Mouse (Mus musculus) forebrain, postnatal 0 days (tissue): ENCODE measurements around the gene Rpl29. TPM values are rescaled to one million over a fixed set of nuclear protein-coding genes. Genes with fewer than 3 reads are reported as not detected.

Experiments
- ATAC-seq: fragments of 200-750 bp; cut with Nextera tagmentation; 2 replicates; pipeline ENCODE4 v1.8.0; 2017; ENCODE audit warnings: mild to moderate bottlenecking, moderate library complexity
- DNase-seq: peaks from one replicate; pipeline ENCODE4 v3.0.0-alpha.2; 2015
- H3K27ac ChIP-seq: fragments of 300-500 bp; sonication (generic); 2 replicates; pipeline ENCODE4 v1.5.1; 2014; ENCODE audit warnings: low read depth, mild to moderate bottlenecking, antibody characterized with exemption, low read length, moderate library complexity, mixed read lengths
- H3K27me3 ChIP-seq: fragments of 300-500 bp; sonication (generic); 2 replicates; pipeline ENCODE4 v1.6.1; 2014; ENCODE audit warnings: mild to moderate bottlenecking, low read length, mixed read lengths; ENCODE audit not compliant: insufficient read depth
- H3K36me3 ChIP-seq: fragments of 300-500 bp; sonication (generic); 2 replicates; pipeline ENCODE4 v1.6.1; 2014; ENCODE audit warnings: mild to moderate bottlenecking, moderate library complexity; ENCODE audit not compliant: insufficient read depth
- H3K4me1 ChIP-seq: fragments of 300-500 bp; sonication (generic); 2 replicates; pipeline ENCODE4 v1.6.1; 2014; ENCODE audit warnings: antibody characterized with exemption; ENCODE audit not compliant: insufficient read depth
- H3K4me2 ChIP-seq: fragments of 300-500 bp; sonication (generic); 2 replicates; pipeline ENCODE4 v1.6.1; 2014; ENCODE audit warnings: low read depth, mild to moderate bottlenecking, moderate library complexity
- H3K4me3 ChIP-seq: fragments of 300-500 bp; sonication (generic); 2 replicates; pipeline ENCODE4 v1.5.1; 2014; ENCODE audit warnings: low read depth, low read length, mixed read lengths
- H3K9ac ChIP-seq: fragments of 300-500 bp; sonication (generic); 2 replicates; pipeline ENCODE4 v1.6.1; 2014; ENCODE audit warnings: mild to moderate bottlenecking
- H3K9me3 ChIP-seq: fragments of 300-500 bp; sonication (generic); 2 replicates; pipeline ENCODE4 v1.6.1; 2016; ENCODE audit warnings: low read length
- CTCF ChIP-seq: sonication (generic); IDR thresholded peaks from 2 replicates; pipeline ENCODE4 v1.5.1; 2016; ENCODE audit warnings: antibody characterized with exemption, control low read depth, low read depth
- WGBS: fragments of 180-500 bp; shearing (Covaris S2); extraction: QIAGEN DNeasy Blood & Tissue Kit; methylation state at CpG from one replicate; pipeline ENCODE4 v1.1.7; 2014; 5-methylcytosine and 5-hydroxymethylcytosine counted together
- polyA plus RNA-seq: library from polyadenylated mRNA; unstranded; fragments of >200 nt; fragmentation: Nextera tagmentation; extraction: Ambion mirVana; gene quantifications from 2 replicates; pipeline ENCODE4 v1.2.1, GENCODE M21; 2015
- total RNA-seq: library from RNA; depleted of rRNA; stranded (reverse); fragments of >200 nt; gene quantifications from 2 replicates; pipeline ENCODE4 v1.2.3, GENCODE M21; 2014

Rpl29 gene
- total and polyA plus RNA-seq, 2 experiments from 2014 or later = 678 to 890 TPM

DNA sequence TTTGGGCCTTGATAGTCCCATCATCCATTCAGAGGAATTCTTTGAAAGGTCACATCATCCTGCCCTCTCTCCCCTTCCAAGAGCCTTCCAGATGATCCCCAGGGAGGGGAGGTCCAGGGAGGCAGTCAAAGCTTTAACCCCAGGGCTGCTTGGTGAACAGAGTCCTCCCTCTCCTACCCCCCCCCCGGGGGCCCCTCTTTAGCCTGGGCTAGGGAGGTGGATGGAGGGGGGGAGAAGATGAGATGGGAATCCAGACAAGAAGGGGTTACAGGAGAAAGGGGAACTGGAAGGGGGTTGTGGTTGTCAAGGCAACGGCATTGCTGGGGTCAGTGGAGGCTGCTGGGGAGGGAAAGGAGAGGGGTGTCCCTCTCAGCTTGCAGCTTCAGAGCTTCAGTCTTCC is 8.6 kb upstream of the Rpl29 start:
- no peak for TF ChIP-seq CTCF
- DNase-seq = no peak
- Histone ChIP-seq H3K9ac (0 out of 2 replicates have a peak overlapping the region, but pooled peaks have one; percentile 33), H3K4me1 (peaks cover 28% of the 10 kb centered on the region), H3K4me3 (no peak overlapping the region), H3K9me3 (no peaks in the 10 kb centered on the region), H3K27me3 (no peaks in the 10 kb centered on the region), H3K4me2 (no peak overlapping the region), H3K36me3 (no peaks in the 10 kb centered on the region), H3K27ac (no peak overlapping the region)
- no peak for ATAC-seq
- whole genome bisulfite sequencing = 5% methylated on average over 2 of the region's 2 CpGs

DNA sequence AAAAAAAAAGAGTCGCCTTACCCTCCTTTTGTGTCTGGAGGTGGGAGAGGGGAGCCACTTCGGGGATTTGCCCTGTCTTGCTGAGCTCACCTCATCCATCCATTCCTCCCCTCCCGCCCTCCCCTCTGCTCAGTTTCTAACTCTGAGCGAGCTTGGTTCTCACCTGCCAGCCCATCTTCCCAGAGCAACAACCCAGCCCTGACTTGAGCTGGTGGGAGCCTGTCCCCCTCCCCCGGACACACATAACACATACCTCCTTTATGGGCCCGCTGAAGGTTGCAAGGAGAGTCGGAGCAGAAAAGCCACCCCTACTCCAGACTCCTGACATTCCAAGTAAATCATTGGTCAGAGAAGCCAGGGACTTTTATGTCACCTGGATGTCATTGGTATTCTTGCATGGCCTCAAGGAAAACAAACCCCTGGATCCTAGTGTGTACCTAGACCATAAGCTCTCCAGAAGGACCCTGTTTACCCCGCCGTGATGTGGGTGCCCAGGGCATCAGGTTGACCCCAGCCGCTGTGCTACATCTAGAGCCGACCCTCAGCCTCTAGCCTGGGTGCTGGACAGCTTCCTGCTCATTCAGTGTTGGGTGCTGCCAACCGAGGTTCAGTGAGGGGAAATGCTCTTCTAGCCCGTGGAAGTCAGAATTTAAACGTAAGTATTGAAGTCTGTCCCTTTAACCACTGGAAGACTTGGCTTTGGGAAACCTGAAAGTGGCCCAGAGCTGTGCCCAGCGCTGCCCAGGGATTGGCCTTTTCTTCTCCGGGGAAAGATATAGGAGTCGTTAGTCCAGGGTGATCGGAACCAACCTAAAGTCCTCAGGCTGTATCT is 8.0 kb upstream of the Rpl29 start:
- H3K4me3 ChIP-seq = no peak overlapping the region
- 8% methylated on average over 18 of the region's 18 CpGs for WGBS
- peaks cover 28% of the 10 kb centered on the region for H3K4me1 ChIP-seq
- H3K27me3 ChIP-seq = no peaks in the 10 kb centered on the region
- ATAC-seq (0 out of 2 replicates have a peak, but pooled peaks have one; percentile 1), DNase-seq (no peak)
- peak overlapping the region; percentile 29; the same call in 1 of the 2 replicates for H3K27ac ChIP-seq
- peak overlapping the region; percentile 18 for H3K4me2 ChIP-seq
- no peaks in the 10 kb centered on the region for H3K9me3 ChIP-seq
- 0 out of 2 replicates have a peak overlapping the region, but pooled peaks have one; percentile 33 for H3K9ac ChIP-seq
- H3K36me3 ChIP-seq = no peaks in the 10 kb centered on the region
- TF ChIP-seq CTCF = no peak

DNA sequence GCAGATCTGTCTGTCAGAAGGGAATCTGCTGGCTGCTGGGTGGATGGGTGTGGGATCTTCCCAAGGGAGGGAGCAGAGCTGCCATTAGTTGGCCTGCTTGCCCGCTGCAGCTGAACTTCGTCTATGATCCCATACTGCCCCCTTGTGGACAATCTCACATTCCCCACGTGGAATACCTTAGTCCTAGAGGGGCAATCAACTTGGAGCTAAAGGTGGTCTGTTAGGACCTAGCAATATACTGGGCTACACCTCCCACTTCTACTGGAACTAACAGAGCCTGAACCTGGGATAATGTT is 7.4 kb upstream of the Rpl29 start:
- Histone ChIP-seq H3K9ac (0 out of 2 replicates have a peak overlapping the region, but pooled peaks have one; percentile 11), H3K4me3 (no peak overlapping the region), H3K4me1 (peaks cover 28% of the 10 kb centered on the region), H3K27me3 (no peaks in the 10 kb centered on the region), H3K9me3 (no peaks in the 10 kb centered on the region), H3K27ac (no peak overlapping the region), H3K4me2 (peak overlapping the region; percentile 18), H3K36me3 (no peaks in the 10 kb centered on the region)
- 0% methylated on average over 3 of the region's 3 CpGs for WGBS
- DNase-seq = peak; percentile 94
- ATAC-seq = peak; percentile 78
- TF ChIP-seq CTCF = peak; percentile 98

DNA sequence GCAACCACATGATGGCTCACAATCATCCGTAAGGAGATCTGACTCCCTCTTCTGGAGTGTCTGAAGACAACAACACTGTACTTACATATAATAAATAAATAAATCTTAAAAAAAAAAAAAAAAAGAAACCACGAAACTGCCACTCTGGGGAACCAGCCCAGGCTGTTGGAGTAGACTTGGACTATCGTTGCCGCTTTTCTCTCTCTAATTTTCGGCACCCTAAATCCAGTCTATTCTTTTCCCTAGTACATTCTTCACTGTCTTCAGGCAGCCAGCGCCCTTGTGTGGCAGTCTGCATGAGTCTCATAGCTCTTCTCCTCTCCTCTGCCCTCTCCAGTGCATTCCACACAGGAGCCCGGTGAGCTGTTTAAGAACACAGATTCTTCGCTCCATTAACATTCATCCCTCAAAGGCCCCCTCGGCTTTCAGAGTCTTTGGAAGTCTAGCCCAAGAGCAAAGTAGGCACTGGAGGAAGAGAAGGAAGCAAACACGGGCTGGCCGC is 484 bp upstream of the Rpl29 start:
- ATAC-seq (peak; percentile 76), DNase-seq (no peak)
- H3K27ac ChIP-seq = peak overlapping the region; percentile 89
- peak; percentile 32; the same call in 1 of the 2 replicates for TF ChIP-seq CTCF
- H3K27me3 ChIP-seq = no peaks in the 10 kb centered on the region
- H3K4me3 ChIP-seq = peak overlapping the region; percentile 70
- H3K9ac ChIP-seq = peak overlapping the region; percentile 93
- H3K9me3 ChIP-seq = no peaks in the 10 kb centered on the region
- 9% methylated on average over 11 of the region's 11 CpGs for WGBS
- H3K36me3 ChIP-seq = peaks cover 30% of the 10 kb centered on the region
- no peaks in the 10 kb centered on the region; the same call in none of the 2 replicates for H3K4me1 ChIP-seq
- H3K4me2 ChIP-seq = peak overlapping the region; percentile 54

DNA sequence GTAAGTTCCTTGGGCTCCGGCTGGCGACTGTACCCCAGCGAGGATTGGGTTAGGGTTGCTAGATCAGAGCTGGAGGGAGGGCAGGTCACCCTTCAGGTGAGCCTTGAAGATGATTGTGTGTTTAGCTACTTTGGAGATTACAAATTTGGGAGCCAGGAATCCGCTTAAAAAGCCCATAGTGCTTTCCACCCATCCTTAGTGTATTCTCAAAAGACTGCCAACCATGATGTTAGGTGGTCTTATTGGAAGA is 686 bp downstream of the Rpl29 start:
- peaks cover 31% of the 10 kb centered on the region for H3K36me3 ChIP-seq
- no peaks in the 10 kb centered on the region; the same call in none of the 2 replicates for H3K4me1 ChIP-seq
- ATAC-seq (no peak), DNase-seq (no peak)
- 0% methylated on average over 4 of the region's 4 CpGs for WGBS
- H3K4me3 ChIP-seq = peak overlapping the region; percentile 70
- H3K9ac ChIP-seq = peak overlapping the region; percentile 93
- peak overlapping the region; percentile 54 for H3K4me2 ChIP-seq
- no peaks in the 10 kb centered on the region for H3K9me3 ChIP-seq
- H3K27me3 ChIP-seq = no peaks in the 10 kb centered on the region
- TF ChIP-seq CTCF = no peak
- peak overlapping the region; percentile 89 for H3K27ac ChIP-seq

DNA sequence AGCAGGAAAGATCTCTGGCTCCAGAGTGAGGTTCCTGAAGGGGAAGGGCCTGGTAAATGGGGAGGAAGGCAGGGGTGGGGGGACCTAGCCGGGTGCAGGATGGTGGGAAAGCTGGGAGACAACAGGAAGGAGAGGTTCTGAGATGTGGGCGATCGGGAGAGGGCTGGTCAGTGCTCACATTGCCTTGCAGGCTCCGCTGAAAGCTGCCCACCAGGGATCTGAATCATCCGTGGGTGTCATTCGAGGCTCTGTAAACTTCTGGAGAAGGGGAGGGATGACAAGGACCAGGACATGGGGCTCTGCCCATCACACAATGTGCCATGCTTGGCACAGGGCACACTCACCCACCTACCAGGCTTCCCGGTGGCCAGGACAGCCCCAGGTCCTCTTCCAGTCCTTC is 4.1 kb downstream of the Rpl29 start:
- TF ChIP-seq CTCF = no peak
- Histone ChIP-seq H3K9ac (no peak overlapping the region), H3K27me3 (no peaks in the 10 kb centered on the region), H3K4me2 (no peak overlapping the region), H3K9me3 (no peaks in the 10 kb centered on the region), H3K4me3 (no peak overlapping the region), H3K4me1 (peaks cover 5% of the 10 kb centered on the region), H3K36me3 (peaks cover 31% of the 10 kb centered on the region), H3K27ac (no peak overlapping the region)
- no peak for ATAC-seq
- no peak for DNase-seq
- WGBS = 69% methylated on average over 5 of the region's 7 CpGs

DNA sequence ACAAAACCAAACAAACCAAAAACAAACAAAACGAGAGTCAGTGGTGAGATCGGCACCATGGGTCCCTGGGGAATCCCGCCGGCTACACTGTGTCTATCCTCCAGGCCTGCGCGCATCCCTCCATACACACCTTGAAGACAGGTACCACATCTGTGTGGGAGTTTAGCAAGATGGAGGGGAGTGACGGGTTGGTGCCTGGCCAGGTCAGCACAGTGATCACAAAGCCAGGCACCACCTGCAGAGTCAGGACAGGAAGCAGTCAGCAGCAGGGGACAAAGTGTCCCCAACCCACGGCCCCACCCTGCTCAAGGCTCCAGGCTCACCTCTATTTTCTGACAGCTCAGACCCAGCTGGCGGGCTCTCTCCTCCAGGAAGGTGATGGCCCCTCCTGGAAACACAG is 7.3 kb downstream of the Rpl29 start:
- H3K9ac ChIP-seq = no peak overlapping the region
- H3K36me3 ChIP-seq = peaks cover 23% of the 10 kb centered on the region
- no peak for TF ChIP-seq CTCF
- no peak overlapping the region for H3K4me3 ChIP-seq
- H3K4me1 ChIP-seq = peaks cover 5% of the 10 kb centered on the region; the same call in 1 of the 2 replicates
- H3K4me2 ChIP-seq = no peak overlapping the region
- no peak for ATAC-seq
- no peaks in the 10 kb centered on the region for H3K27me3 ChIP-seq
- WGBS = 87% methylated on average over 9 of the region's 9 CpGs
- no peaks in the 10 kb centered on the region for H3K9me3 ChIP-seq
- no peak overlapping the region for H3K27ac ChIP-seq
- DNase-seq = no peak
